Mouse (Mus musculus): ENCODE data around the gene Setd2.

The Setd2 gene

DNA sequence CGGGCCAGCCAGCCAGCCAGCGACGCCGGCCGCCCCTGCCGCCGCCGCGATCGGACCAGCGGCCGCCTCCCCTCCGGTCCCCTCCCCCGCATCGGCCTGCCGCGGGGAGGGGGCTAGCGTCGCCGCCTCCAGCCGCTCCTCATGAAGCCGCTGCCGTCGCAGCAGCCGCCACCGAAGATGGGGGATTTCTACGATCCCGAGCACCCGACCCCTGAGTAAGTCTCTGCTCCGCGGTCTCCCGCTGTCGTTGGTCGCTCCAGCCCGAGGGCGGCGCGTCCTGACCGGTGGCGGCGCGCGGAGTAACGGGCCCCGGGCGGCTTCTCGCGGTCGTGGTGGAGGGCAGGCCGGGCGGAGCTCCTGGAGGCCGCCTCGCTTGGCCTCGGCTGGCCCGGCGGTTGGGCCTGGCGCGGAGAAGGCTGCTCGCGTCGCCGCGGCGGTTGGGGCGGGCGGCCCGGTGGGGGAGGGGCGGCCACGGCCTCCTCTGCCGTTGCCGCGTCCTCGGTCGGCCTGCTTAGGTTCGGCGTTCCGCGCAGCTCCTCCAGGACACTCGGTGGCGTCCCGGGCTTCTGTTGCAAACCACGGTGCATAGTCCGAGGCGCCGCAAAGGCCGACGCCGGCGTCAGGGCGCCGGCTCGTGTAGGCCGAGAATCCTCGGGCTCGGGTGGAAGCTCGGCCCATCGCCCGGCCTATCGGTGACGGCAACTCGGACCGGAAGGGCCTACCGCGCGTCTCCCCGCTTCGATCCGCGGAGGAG lies at the start of gene Setd2:
Gene Setd2, plus strand, starts transcription at position 60 of the 754 bp plus-strand sequence.
- DNase-seq (ENCODE audit: low spot score) = peak; percentile 58

DNA sequence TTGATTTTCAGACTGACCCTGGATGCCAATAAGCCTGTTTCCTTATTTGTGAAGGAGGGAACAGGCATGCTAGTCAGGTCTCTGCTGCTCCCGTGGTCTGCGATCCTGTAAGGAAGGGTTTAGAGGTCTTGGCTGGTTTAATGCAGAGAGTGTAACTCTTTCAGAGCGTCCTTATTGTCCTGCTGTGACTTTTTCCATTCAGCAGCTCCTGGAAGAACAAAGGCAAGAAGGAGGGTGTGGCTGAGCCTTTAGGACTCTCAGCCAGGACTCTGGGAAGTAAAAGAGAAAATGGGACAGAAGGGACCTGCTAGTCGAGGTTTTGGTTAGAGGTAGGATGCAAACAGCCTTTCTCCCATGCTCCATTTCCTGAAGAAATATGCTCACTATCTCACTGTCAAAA lies 43.6 kb upstream of the Setd2 start:
- DNase-seq (ENCODE audit: low spot score) = no peak

DNA sequence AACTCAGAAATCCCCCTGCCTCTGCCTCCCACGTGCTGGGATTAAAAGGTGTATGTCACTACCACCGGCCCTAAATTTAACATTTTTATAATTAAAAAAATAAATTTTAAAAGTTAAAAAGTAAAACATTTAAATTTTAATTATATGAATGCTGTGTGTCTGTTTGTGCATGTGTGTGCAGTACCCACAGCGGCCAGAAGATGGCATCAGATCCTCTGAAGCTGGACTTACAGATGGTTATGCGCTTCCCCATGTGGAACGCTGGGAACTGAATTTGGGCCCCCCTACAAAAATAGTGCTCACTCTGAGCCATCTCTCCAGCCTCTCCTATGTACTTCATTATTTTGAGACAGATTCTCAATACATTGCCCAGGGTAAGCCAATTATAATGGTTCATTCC lies 41.5 kb upstream of the Setd2 start:
- DNase-seq (ENCODE audit: low spot score) = no peak

DNA sequence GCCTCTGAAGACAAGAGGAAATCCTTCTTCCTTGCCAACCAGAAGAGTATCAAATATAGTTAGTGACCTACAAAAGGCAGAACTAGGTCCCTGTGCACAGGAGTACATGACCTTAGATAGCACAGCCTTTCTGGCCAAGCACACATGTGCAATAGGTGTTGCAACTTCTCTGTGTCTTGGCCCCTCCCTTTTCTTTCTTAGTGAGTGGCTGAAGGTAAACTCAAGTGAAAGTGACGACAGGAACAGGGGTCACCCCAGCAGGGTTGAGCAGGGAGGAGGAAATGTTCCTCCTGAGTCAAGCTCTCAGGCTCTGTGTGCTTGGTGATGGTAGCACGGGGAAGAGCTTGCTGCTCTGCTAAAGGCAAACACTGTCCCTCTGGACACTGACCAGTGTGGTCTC lies 6.7 kb upstream of the Setd2 start:
- no peak for DNase-seq (ENCODE audit: low spot score)

DNA sequence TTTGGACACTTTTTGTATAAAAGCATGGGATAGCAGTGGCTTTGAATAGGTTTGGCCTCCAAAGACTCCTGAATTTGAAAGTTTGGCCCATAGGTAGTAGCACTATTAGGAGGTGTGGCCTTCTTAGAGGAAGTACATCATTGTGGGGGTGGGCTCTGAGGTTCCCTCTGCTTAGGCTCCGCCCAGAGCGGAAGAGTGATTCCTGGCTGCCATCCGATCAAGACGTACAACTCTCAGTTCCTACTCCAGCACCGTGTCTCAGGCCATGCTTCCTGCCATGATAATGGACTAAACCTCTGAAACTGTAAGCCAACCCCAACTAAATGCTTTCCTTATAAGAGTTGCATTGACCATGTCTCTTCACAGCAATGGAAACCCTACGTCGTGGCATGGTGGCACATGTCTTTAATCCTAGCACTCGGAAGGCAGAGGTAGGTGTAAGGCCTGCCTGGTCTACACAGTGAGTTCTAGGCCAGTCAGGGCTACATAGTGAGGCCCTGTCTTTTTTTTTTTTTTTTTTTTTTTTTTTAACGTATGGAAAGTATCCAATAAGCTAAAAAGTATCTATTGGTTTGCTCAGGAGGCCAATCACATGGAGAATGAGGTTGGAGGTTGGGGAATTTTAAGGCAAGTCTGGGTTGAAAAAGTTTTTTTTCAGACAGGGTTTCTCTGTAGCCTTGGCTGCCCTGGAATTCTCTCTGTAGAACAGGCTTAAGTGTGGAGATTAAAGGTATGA lies 3.2 kb upstream of the Setd2 start:
- no peak for DNase-seq (ENCODE audit: low spot score)

DNA sequence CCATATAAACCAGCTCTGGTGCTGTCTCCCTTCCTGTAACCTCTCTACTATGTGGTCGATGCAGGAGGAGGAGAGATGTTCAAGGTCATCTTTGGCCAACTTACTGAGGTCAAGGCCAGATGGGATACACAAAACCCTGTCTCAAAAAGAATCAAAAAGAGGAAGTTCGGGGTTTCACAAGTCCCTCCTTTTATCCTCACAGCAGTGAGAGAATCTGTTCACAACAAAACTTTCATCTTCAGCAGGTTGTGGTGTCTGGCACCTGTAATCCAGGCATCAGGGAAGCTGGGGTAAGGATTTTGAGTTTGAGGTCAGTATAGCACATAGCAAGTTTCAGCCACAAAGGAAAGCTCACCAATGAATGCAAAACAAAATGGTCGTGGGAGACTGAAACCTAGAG lies 1.7 kb upstream of the Setd2 start:
- no peak for DNase-seq (ENCODE audit: low spot score)

DNA sequence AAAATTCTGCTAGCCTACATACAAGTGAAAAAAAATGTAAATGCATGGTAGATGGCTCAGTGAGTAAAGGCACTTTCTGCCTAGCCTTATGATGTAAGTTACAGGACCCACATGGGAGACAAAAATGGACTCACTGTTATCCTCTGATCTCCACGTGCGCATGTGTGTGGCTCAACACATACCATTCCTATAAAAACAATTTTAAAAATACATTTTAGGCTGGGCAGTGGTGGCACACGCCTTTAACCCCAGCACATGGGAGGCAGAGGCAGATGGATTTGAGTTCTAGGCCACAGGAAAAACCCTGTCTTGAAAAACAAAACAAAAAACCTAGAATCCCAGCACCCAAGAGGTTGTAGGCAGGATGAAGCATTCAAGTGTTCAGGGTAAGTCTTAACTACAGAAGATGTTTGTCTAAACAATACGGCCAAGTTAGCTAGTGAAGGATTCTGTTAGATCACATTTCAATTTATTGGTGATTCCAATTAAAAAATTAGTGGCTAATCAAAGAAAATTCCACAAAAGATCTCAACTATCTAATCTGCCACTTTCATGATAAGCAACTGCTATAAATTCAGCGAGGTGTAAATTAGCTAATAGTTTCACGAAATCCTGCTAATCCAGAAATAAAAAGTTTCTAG lies 1.1 kb upstream of the Setd2 start:
- no peak for DNase-seq (ENCODE audit: low spot score)

DNA sequence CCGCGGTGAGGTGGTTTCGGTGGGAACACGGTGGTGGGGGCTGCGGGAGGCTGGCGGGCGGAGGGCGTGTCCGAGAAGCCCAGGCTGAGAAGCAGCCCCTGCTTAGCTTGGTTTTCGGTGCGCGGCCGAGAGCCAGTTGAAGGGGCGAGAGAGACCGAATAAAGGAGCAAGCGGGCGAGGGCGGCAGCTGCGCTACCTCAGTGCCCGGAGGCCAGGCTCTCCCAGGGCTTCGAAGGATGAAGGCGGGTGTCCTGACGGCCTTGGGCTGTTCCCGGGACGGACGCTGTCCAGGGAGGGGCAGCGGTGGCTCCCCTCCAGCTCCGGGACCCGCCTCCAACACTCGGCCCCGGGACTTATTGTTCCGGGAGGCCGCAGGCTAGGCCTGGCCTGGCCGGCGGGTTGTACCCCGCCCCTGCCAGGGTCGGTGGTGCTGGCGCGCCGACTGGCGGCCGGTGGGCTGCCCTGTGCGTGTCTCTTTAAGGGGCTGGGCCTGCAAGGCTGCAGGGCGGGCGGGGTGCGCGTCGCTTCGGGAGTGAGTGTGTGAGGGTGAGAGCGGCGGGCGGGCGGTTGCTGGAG lies 395 bp upstream of the Setd2 start:
- peak; percentile 96 for DNase-seq (ENCODE audit: low spot score)

DNA sequence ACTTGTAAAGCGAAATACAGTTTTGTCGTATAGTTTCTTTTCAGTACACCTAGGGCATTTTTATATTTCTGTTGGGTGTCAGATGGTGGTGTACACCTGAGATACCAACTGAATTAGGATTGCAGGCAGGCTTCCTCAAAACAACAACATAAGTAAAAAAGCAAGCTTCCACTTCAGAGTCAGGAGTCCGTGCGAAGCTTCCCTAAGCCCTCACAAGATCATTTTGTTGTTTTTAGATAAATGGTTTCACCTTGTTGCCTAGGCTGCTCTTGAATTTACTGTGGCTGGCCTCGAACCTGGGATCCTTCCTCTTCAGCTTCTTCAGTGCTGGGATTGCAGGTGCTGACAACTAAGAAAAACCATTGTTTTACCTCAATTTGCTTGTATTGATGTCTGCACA lies 1.2 kb downstream of the Setd2 start:
- DNase-seq (ENCODE audit: low spot score) = no peak

DNA sequence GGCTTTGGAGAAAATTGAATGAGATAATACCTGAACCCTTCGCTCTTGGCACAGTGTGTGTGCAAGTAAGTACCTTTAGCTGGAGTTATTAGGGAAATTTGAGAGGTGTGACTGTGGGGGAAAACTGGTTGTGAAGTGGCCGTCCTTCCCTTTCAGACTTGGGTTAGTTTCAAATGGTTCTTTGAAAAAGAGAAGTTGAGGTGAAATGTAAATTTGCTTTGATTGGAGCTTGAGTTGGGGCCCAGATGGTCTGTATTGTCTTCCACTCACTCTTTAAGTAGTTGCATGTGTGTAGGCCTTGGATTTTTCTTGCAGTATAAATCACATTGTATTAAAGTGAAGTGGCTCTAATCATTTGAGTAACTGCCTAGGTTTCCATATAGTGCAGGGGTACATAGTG lies 2.7 kb downstream of the Setd2 start:
- no peak for DNase-seq (ENCODE audit: low spot score)

DNA sequence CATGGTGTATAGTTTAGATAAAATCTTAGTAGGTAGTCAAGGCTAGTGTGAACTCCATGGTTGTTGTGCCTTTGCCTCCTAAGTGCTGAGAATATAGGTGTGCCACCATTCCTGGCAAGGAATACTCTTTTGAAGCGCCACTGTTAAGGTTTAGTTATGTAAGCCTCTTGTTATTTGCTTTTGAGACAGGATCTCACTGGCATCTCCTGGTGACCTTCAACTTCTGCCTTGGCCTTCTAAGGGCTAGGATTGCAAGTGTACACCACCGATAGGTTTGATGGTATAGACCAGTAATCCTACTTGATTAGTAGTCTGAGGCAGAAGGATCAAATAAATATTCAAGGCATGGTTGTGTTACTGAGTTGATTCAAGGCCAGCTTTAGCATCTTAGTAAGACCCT lies 4.2 kb downstream of the Setd2 start:
- no peak for DNase-seq (ENCODE audit: low spot score)

DNA sequence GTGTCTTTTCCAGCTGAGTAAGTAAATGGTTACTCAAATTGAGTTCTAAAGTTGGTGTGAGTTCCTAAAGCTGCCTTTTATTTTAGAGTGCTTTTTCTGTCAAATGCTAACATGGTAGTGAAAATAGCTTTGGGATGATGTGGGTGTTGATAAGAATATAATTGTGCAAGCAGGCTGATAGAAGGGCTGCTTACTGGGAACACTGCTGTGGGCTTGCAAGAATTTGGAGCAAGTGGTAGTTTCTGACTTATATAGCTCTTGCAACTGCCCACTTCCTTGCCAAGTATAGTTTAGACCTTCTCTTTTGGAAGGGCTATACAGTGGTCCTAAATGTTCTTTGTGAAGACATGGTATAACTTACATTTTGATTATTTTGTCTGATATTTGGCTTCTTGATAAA lies 6.1 kb downstream of the Setd2 start:
- no peak for DNase-seq (ENCODE audit: low spot score)

DNA sequence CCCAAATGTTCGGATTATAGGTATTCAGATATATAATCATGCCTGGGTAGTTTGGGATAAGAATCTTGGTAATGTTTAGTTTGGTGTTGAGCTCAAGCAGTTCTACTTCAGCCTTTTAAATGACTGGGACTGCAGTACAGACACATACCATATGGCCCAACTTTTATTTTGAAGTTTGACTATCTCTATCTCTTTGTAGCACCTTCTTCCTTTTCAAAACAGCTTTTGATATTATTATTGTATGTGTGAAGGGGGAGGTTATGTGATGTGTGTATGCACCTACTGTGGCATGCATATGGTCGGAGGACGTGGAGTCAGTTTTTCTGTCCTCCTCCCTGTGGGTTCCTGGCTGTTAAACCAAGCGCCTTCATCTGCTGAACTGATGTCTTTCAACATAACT lies 9.6 kb downstream of the Setd2 start:
- no peak for DNase-seq (ENCODE audit: low spot score)

DNA sequence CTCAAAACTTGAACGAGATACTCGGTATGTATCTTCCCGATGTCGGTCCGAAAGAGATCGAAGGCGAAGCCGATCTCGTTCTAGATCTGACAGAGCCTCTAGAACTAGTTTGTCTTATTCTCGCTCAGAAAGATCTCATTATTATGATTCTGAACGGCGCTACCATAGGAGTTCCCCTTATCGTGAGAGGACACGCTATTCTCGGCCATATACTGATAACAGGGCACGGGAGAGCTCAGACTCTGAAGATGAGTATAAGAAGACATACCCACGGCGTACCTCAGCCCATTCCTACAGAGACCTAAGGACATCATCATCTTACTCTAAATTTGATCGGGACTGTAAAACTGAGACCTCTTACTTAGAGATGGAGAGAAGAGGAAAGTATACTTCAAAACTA lies 15.9 kb downstream of the Setd2 start:
- no peak for DNase-seq (ENCODE audit: low spot score)

DNA sequence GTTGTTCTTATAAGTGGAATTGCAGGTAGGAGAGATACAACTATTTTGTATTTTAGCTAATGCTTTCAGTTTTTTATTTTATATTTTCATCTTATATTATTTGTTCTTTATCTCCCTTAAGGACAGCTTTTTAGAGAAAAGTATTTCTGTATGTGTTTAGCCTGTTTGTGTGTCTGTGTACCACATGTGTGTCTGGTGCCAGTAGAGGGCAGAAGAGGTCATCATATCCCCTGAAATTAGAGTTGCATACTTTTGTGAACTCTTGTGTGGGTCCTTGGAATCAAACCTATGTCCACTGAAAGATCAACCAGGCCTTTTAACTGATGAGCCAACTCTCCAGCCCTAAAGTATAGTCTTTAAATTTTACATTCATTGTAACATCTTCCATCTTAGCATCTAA lies 35.9 kb downstream of the Setd2 start:
- no peak for DNase-seq (ENCODE audit: low spot score)

DNA sequence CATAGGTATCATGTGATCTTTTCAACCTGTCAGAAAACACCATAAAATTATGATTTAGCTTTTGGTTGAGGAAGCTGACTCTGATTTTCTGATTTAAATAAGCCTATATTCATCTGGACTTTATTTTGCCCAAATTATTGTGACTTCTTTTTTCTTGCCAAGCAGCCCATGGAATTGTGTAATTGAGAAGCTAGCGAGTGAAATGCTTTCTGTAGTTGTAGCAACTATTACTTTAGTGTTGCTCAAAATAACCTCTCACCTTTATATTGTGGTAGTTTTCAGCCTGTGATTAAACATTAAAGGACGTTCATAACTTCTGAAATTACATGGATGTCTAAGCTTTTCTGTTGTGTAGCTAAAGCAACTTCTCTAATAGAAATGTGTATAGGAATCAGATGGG lies 49.8 kb downstream of the Setd2 start:
- DNase-seq (ENCODE audit: low spot score) = no peak

DNA sequence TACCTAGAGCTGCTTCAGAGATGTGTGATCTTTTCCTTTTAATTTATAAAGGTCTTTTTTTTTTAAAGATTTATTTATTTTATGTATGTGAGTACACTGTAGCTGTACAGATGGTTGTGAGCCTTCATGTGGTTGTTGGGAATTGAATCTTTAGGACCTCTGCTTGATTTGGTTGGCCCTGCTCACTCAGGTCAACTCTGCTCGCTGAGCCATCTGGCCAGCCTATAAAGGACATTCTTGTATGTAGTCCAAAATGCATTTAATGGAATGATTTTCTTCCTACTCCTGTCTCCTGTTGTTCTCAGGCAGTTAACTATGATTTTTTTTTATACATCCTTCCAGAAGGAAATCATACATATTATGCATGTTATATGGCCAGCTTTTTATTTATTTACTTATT lies 51.1 kb downstream of the Setd2 start:
- no peak for DNase-seq (ENCODE audit: low spot score)

DNA sequence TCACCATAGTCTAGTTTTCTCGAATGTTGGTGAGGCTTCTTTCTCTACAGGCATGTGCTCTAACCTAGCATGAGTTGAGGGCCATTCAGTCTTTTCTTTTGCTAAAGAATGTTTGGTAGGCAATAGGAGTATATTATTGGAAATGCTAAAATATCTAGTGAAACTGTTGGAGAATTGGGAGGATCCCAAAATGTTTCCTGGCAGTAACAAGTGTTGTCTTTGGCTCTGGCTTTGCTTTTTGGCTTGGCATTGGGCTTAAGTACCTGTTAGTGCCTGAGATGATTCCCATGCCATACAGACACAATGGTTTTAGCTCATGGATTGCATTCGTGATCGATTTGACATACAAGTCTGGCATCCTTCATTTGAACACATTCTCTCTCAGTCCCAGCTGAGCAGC lies 79.1 kb downstream of the Setd2 start:
- no peak for DNase-seq (ENCODE audit: low spot score)

DNA sequence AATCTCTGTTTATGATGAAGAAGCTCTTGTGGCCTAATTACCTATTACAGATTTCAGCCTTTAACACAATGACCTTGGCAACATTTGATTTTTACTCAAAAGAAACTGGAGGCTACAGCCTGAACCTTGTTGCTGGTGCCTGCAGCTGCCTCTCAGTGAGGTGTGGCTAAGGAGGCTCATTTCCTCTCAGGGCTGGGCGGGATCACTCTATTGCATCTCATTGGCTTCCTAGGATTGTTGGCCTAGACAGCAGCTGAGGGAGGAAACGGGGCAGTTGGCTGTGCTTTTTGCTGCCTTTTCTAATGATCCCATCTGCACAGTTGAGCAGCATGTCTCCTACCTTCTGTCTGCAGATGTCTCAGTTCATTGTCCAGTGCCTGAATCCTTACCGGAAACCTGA lies 84.7 kb downstream of the Setd2 start:
- no peak for DNase-seq (ENCODE audit: low spot score)

DNA sequence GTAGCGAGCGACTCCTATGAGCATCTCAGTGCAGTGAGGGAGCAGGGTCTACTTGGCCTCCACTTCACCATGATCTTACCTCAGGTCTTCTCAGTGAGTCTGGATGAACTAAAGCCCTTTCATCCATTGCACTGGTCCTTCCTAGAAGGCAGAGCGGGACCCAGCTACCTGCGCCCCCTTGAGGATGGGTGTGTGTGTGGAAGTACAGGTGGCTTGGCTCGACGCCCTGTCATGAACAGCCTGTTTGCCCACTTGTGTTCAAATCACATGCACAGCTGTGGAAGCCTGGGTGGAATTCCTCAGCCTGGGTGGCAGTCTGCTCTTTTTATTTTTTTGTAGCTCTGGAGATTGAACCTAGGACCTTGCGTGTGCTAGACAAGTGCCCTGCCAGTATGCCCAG lies 87.8 kb downstream of the Setd2 start:
- DNase-seq (ENCODE audit: low spot score) = no peak

DNA sequence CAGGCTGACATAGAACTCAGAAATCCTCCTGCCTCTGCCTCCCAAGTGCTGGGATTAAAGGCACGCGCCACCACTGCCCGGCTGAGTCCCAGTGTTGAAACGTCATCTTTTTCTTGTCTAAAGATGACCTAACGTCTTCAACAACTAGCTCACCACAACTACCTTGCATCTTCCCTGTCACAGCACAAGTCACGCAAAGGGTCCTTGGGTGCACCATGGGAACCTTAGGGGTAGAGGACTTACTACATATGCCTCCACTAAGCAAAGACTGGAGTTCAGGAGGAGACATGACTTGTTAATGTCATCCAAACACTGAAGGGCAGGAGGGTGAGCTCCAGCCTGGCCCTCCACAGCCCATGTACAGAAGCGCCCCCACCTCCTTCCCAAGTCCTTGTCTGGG lies 88.3 kb downstream of the Setd2 start:
- DNase-seq (ENCODE audit: low spot score) = no peak

DNA sequence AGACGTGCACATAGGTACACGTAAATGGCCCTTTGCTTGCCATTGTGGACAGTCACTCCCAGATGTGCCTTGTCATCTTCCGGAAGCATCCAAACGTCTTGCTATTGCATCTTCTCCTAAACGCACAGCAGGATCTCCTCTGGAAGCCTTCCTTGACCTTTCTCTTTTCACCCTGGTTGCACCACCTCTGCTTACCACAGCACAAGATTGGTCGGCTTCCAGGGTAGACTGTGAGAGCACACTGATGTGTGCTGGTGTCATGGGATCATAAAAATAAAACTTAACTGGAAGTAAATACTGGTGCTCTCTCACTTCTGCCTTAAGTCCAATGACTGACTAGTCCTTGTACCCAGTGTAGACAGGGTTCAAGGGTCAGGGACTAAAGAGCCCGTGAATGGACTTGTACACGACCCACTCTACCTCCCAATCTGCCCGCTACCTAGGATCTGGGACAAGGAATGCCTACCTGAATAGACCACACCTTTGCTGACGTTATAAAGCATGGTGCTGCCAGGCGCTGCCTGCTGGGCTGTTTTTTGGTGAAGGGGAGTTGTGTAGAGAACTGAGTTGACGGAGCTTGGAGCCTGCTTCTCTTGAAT lies 90.3 kb downstream of the Setd2 start:
- DNase-seq (ENCODE audit: low spot score) = no peak
